27 mouse cellular contexts compared by ENCODE assay signal in the genomic region with DNA sequence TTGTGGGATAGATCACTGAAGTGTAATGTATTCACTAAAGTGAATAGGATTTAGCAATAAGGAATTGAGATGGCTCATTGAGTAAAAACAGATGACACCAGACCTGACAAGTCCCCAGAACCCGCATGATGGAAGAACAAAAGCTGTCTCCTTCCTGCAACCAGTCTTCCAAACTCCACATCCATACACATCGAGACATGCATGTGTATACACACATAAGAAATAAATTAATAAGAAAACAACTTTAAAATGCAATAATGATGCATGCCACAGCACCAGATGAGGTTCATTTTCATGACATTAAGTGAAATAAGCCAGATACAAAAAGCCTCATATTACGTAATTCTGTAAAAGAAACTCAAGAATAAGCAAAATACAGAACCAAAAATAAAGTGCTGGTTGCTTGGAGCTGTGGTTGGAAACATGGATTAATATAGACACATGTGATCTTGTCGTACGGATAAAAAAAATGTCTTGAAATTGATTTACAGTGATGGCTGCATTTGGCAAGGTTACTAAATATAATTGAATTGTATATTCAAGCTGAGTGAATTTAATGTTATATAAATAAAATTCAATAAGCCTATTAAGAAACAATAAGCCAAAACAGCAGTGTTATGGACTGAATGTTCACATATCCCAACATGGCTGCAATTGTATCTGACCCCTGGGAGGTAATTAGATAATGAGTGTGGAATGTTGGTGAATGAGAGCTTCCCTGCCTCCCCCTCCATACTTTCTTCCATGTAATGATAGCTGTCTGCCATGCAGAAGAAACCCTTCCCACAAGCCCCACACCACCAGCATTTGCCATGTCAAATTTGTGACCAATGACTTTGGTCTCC.
DNase-seq lines count a peak whose midpoint lies in the region; ATAC-seq and TF ChIP-seq lines count a peak whose summit lies in the region.
"Had no signal": no experiment of that assay in that cellular context is flagged by ENCODE, and none has a peak within 500 bp of the region (broad histone marks: within the 10 kb centered on the region; RNA-seq: fewer than 3 reads in every experiment).

No protein-coding gene starts in this region.

- no peaks in the 10 kb centered on the region for H3K27me3 ChIP-seq in lung, postnatal 0 days (replicated peaks; ENCODE audit: insufficient read depth, low read length)
- no peaks in the 10 kb centered on the region for H3K27me3 ChIP-seq in embryonic facial prominence, embryonic 13.5 days
- H3K27me3 ChIP-seq: forebrain, embryonic 13.5 days; heart, embryonic 12.5 days; heart, embryonic 15.5 days had no signal

- H3K79me2 ChIP-seq in macrophage (ENCODE audit: inconsistent target) = no peaks in the 10 kb centered on the region

- no peak for TF ChIP-seq CTCF in lung, postnatal 0 days (IDR thresholded peaks at IDR 0.05)

- H3K27ac ChIP-seq in lung, postnatal 0 days (ENCODE audit: low read length) = no peak overlapping the region
- H3K27ac ChIP-seq in brown adipose tissue, adult 24 weeks (replicated peaks; ENCODE audit: low read depth, low read length) = 0 out of 2 replicates have a peak overlapping the region, but pooled peaks have one; percentile 17
- peak overlapping the region; percentile 33; the same call in 1 of the 2 replicates for H3K27ac ChIP-seq in embryonic facial prominence, embryonic 13.5 days
- peak overlapping the region; percentile 76 for H3K27ac ChIP-seq in macrophage
- H3K27ac ChIP-seq: forebrain, embryonic 10.5 days; forebrain, embryonic 13.5 days; heart, embryonic 15.5 days; hindbrain, embryonic 14.5 days; hindbrain, postnatal 0 days had no signal

- peak; percentile 17 for DNase-seq in lung, postnatal 0 days (ENCODE audit: low spot score)
- no peak for DNase-seq in lung, postnatal 25 days (ENCODE audit: low spot score)
- DNase-seq in kidney, adult 18-20 months = no peak
- no peak for DNase-seq in cerebellum, adult 11-12 months
- DNase-seq: adrenal gland, adult 2 months; adrenal gland, postnatal 14 days; cerebellum, adult 18-20 months; cerebellum, adult 9-10 months; cerebellum, postnatal 14 days; gastrocnemius, postnatal 10 days; heart, adult 18-20 months; heart, postnatal 10 days; heart, postnatal 4 days; kidney, adult 2 months had no signal

- H3K36me3 ChIP-seq in lung, postnatal 0 days (ENCODE audit: insufficient read depth, low read length) = no peaks in the 10 kb centered on the region
- H3K36me3 ChIP-seq in embryonic facial prominence, embryonic 13.5 days = no peaks in the 10 kb centered on the region
- no peaks in the 10 kb centered on the region for H3K36me3 ChIP-seq in macrophage (ENCODE audit: inconsistent target)
- H3K36me3 ChIP-seq: forebrain, embryonic 10.5 days; heart, embryonic 12.5 days; heart, embryonic 15.5 days had no signal

- H3K9ac ChIP-seq in lung, postnatal 0 days (replicated peaks; ENCODE audit: low read depth) = no peak overlapping the region
- no peak overlapping the region for H3K9ac ChIP-seq in embryonic facial prominence, embryonic 13.5 days
- H3K9ac ChIP-seq: forebrain, embryonic 13.5 days; heart, embryonic 12.5 days; heart, embryonic 15.5 days; hindbrain, embryonic 14.5 days had no signal

- 64% methylated on average over 5 of the region's 5 CpGs for WGBS in lung, postnatal 0 days
- WGBS in embryonic facial prominence, embryonic 13.5 days = 34% methylated on average over 5 of the region's 5 CpGs
- 65% methylated on average over 5 of the region's 5 CpGs for WGBS in macrophage (ENCODE audit: missing documents)

- no peaks in the 10 kb centered on the region for H3K4me1 ChIP-seq in lung, postnatal 0 days (ENCODE audit: insufficient read depth, low read depth, low read length)
- H3K4me1 ChIP-seq in brown adipose tissue, adult 24 weeks (ENCODE audit: control insufficient read depth, insufficient read depth, insufficient read length, low read length) = no peaks in the 10 kb centered on the region
- H3K4me1 ChIP-seq in embryonic facial prominence, embryonic 13.5 days = no peaks in the 10 kb centered on the region; the same call in 1 of the 2 replicates
- H3K4me1 ChIP-seq: forebrain, embryonic 10.5 days; forebrain, embryonic 13.5 days; heart, embryonic 12.5 days; heart, embryonic 15.5 days had no signal

- ATAC-seq in lung, postnatal 0 days = no peak
- ATAC-seq in embryonic facial prominence, embryonic 13.5 days (ENCODE audit: insufficient number of reproducible peaks, insufficient read depth, low FRiP score, low TSS enrichment, low read depth) = peak; percentile 67; the same call in 1 of the 2 replicates
- ATAC-seq: CD4-positive, CD25-positive, alpha-beta regulatory T cell, adult 4 months; forebrain, embryonic 13.5 days; forebrain, embryonic 16.5 days; hindbrain, postnatal 0 days; inflammation-experienced regulatory T-cells, adult 6 months; intestine, embryonic 16.5 days had no signal

- H3K4me2 ChIP-seq in lung, postnatal 0 days (replicated peaks; ENCODE audit: low read depth, low read length) = no peak overlapping the region
- H3K4me2 ChIP-seq in embryonic facial prominence, embryonic 13.5 days = no peak overlapping the region
- H3K4me2 ChIP-seq: forebrain, embryonic 13.5 days; heart, embryonic 12.5 days; heart, embryonic 15.5 days; hindbrain, embryonic 14.5 days had no signal

- no peaks in the 10 kb centered on the region for H3K9me3 ChIP-seq in lung, postnatal 0 days (ENCODE audit: low read length)
- H3K9me3 ChIP-seq in embryonic facial prominence, embryonic 13.5 days = no peaks in the 10 kb centered on the region
- H3K9me3 ChIP-seq: forebrain, embryonic 10.5 days; forebrain, embryonic 13.5 days; heart, embryonic 12.5 days; heart, embryonic 15.5 days had no signal

- TF ChIP-seq EP300 in lung, postnatal 0 days (IDR thresholded peaks at IDR 0.05) = no peak

- H3K4me3 ChIP-seq in lung, postnatal 0 days (ENCODE audit: low read depth, low read length) = no peak overlapping the region
- no peak overlapping the region for H3K4me3 ChIP-seq in brown adipose tissue, adult 24 weeks (ENCODE audit: insufficient read depth, low read depth, low read length)
- no peak overlapping the region for H3K4me3 ChIP-seq in embryonic facial prominence, embryonic 13.5 days
- no peak overlapping the region for H3K4me3 ChIP-seq in macrophage (ENCODE audit: inconsistent target)
- H3K4me3 ChIP-seq: forebrain, embryonic 10.5 days; forebrain, embryonic 13.5 days; heart, embryonic 12.5 days; heart, embryonic 15.5 days had no signal
